Mouse (Mus musculus) Patski (cell line): ENCODE measurements around the gene Igf2bp2. TPM values are rescaled to one million over a fixed set of nuclear protein-coding genes. Genes with fewer than 3 reads are reported as not detected.

ENCODE experiments used
- ATAC-seq: fragments of 100-300 bp; one replicate; pipeline ENCODE4 v1.8.0; 2021
- CTCF ChIA-PET: fragments of 350-600 bp; sonication (Branson Sonifier 250); formaldehyde crosslinking; loops from one replicate; lab custom pipeline; 2022; ENCODE audit warnings: inconsistent platforms; lab: Charles Lee
- POLR2A ChIA-PET: fragments of 350-600 bp; sonication (Branson Sonifier 250); formaldehyde crosslinking; loops from one replicate; lab custom pipeline; 2022; ENCODE audit warnings: antibody characterized with exemption, inconsistent platforms; lab: Charles Lee
- DNase-seq: peaks from one replicate; pipeline ENCODE4 v3.0.0-alpha.2; 2011; ENCODE audit warnings: low read depth, low spot score
- H3K27me3 ChIP-seq: fragments of 371-371 bp; one replicate; pipeline ENCODE4 v1.5.1; 2021
- CTCF ChIP-seq: fragments of 100-300 bp; IDR thresholded peaks from one replicate; pipeline ENCODE4 v1.5.1; 2021
- in situ Hi-C: fragments of 300-500 bp; cut with MboI; formaldehyde crosslinking; loops from 3 replicates; pipeline ENCODE4 v1.11.1; 2018; ENCODE audit warnings: low pct_unique_long_range_greater_than_20kb, mixed read lengths
- polyA plus RNA-seq: library from polyadenylated mRNA; unstranded; gene quantifications from one replicate; pipeline ENCODE4 v1.2.3, GENCODE M21; 2021

The Igf2bp2 gene
- polyA plus RNA-seq, 1 experiment from 2014 or later = 30.7 TPM

DNA sequence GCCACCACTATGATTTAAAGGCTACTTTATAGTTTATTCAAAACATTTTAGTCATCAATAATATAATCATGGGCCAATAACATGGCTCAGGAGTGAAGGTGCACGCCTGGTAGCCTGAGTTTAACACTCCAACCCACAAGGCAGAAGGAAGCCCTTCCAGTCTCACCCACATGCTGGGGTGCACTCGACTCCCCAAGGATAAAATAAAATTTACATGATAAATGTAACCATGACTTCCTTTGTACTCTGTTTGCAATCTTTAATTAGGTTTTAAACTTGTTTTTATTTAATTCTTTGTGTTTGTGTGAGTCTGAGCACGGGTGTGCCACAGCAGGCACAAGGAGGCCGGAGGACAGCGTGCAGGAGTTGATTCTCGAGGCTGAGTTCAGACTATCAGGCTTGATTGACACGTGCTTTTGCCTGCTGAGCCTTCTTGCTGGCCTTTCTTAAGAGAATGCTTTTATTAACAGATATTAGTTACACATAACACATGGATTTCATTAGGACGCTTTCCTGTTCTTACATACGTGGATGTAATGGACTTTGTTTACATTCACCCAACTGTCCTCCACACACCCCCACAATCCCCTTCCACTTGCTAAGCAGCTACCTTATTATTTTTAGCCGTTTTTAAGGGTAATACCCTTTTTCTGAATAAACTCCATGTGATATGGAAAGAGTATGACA lies 13.3 kb downstream of the Igf2bp2 start:
- ChIA-PET POLR2A (interaction anchor here (0.6 kb wide), 1 partner anchor 90 kb away, joined by 4 read pairs; no protein-coding TSS in a partner anchor), CTCF (interaction anchor here (0.9 to 3.5 kb wide), 4 partner anchors 11 to 31 kb away, joined by 3 to 13 read pairs (median 4); no protein-coding TSS in a partner anchor)
- ATAC-seq = no peak
- TF ChIP-seq CTCF = no peak
- DNase-seq = no peak
- in situ Hi-C loops = no loop called here
- H3K27me3 ChIP-seq = no peaks in the 10 kb centered on the region

DNA sequence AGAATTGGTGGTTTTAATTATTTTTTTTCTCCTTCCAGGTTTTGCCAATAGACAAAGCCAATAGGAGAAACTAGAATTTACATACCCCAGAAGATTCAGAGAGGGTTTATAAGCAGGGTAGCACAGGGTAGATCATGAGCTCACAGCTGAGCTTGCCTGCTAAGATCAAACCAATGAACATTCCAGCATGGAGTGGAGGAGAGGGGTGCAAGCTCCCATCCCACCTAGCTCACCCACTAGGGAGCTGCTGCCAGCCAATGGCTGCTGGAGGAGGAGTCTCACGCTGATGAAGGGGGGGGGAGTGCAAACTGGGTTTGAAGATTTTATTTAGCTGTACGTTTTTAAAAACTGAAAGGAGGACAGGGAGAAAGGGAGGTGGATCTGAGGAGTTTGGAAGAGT lies 14.0 kb downstream of the Igf2bp2 start:
- in situ Hi-C loops = no loop called here

DNA sequence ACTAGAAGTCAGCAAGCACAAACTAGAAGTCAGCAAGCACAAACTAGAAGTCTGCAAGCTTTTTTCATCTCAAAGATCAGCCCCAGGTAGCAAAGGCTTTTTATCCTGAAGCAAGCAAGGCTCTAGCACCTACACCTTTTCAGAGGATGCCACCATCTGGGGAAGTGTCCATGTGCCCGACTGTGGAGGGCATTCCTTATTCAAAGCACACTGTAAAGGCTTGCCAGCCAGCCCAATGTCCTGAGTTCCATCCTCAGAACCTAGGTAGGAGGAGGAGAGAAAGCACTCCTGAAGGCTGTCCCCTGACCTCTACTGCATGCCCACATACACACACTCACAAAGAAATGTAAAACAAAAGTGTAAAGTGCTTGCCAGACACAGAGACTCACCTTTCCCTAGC lies 16.0 kb downstream of the Igf2bp2 start:
- no peak for TF ChIP-seq CTCF
- ATAC-seq (no peak), DNase-seq (no peak)
- CTCF ChIA-PET = no interaction called here
- no peaks in the 10 kb centered on the region for H3K27me3 ChIP-seq
- in situ Hi-C loops = no loop called here
- POLR2A ChIA-PET = no interaction called here

More for the DNA sequence above, 14.0 kb downstream of the Igf2bp2 start:
- TF ChIP-seq CTCF = no peak
- POLR2A ChIA-PET = interaction anchor here (0.8 kb wide), 1 partner anchor 17 kb away, joined by 3 read pairs; no protein-coding TSS in a partner anchor
- CTCF ChIA-PET = interaction anchor here (1.3 kb wide), 1 partner anchor 25 kb away, joined by 4 read pairs; no protein-coding TSS in a partner anchor
- ATAC-seq (no peak), DNase-seq (no peak)
- H3K27me3 ChIP-seq = no peaks in the 10 kb centered on the region

DNA sequence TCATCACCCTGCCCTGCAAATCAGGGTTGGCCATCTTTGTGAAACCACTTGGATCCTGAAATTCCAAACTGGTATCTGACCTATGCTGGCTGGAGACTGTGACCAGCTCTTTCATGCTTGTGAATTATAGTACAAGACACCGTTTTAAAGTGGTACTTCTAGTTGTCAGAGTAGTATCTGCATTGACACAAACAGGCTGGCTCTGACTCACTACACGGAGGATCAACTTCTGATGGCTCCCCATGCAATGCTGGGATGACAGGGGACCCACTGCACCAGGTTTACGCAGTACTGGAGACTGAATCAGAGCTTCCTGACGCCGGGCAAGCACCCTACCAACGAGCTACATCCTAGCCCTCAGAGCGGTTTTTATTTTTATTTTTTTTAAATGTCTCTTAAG lies 17.0 kb downstream of the Igf2bp2 start:
- H3K27me3 ChIP-seq = no peaks in the 10 kb centered on the region
- in situ Hi-C loops = no loop called here
- ChIA-PET POLR2A (no interaction called here), CTCF (interaction anchor here (1.3 to 2.1 kb wide), 3 partner anchors 10 to 38 kb away, joined by 3 to 6 read pairs (median 3); no protein-coding TSS in a partner anchor)
- TF ChIP-seq CTCF = no peak
- DNase-seq = no peak
- ATAC-seq = no peak

GRCm38 (mm10) chr16:22144490-22144889 lies 18.6 kb downstream of the Igf2bp2 start:
- CTCF ChIA-PET = interaction anchor here (1.1 to 1.5 kb wide), 2 partner anchors 8 to 17 kb away, joined by 3 read pairs; no protein-coding TSS in a partner anchor
- in situ Hi-C loops = no loop called here
- POLR2A ChIA-PET = no interaction called here
- TF ChIP-seq CTCF = no peak
- ATAC-seq (no peak), DNase-seq (no peak)
- H3K27me3 ChIP-seq = no peaks in the 10 kb centered on the region

DNA sequence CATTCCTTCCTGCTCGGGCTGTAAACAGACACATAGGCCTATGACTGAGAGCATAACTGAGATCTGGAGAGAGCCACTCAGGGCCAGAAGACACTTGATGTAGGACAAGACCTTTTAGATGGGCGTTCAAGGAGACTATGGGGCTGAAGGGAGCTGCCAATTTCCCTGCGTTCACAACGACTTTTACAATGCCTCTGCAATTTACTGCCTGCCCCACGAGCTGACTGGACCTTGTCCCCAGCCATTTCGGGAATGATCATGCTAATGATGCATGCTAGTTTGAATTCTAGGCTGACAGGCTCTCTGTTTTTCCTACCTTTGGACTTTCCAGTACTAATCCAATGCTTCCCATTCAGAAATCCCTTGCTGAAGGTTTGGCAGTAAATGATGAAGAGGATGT lies 22.2 kb downstream of the Igf2bp2 start:
- in situ Hi-C loops = no loop called here

DNA sequence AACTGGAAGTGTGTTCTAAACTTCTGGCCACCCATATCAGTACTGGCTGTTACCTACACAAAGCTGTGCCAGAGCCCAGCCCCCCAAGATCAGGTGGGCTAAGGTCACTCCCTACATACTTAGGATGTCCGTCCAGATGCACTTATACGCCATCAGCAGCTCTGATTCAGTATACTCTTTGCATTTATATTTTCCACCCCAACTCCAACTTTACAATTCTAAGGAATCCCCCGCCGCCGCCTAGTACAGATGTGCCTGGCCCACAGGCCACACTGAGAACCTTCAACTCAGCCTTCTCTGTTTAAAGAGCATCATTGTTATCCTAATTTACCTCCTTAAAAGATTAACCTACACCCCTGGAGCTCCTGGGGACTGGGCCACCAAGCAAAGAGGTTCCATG lies 23.3 kb downstream of the Igf2bp2 start:
- H3K27me3 ChIP-seq = no peaks in the 10 kb centered on the region
- no peak for ATAC-seq
- DNase-seq = no peak
- CTCF ChIA-PET = interaction anchor here (0.9 to 1.1 kb wide), 2 partner anchors 10 to 21 kb away, joined by 3 read pairs; no protein-coding TSS in a partner anchor
- in situ Hi-C loops = no loop called here
- POLR2A ChIA-PET = no interaction called here
- TF ChIP-seq CTCF = no peak

More for the DNA sequence above, 22.2 kb downstream of the Igf2bp2 start:
- POLR2A ChIA-PET = no interaction called here
- ATAC-seq = no peak
- no peak for DNase-seq
- CTCF ChIA-PET = interaction anchor here (1.0 kb wide), 1 partner anchor 33 kb away, joined by 3 read pairs; no protein-coding TSS in a partner anchor
- H3K27me3 ChIP-seq = no peaks in the 10 kb centered on the region
- TF ChIP-seq CTCF = no peak

- ATAC-seq (no peak), DNase-seq (no peak)
- ChIA-PET POLR2A (no interaction called here), CTCF (interaction anchor here (0.9 to 1.9 kb wide), 2 partner anchors 9 to 12 kb away, joined by 3 to 7 read pairs; no protein-coding TSS in a partner anchor)
- no peak for TF ChIP-seq CTCF
- no peaks in the 10 kb centered on the region for H3K27me3 ChIP-seq
- in situ Hi-C loops = no loop called here
Measured at GRCm38 (mm10) chr16:22136198-22136597, 26.9 kb downstream of the Igf2bp2 start.

DNA sequence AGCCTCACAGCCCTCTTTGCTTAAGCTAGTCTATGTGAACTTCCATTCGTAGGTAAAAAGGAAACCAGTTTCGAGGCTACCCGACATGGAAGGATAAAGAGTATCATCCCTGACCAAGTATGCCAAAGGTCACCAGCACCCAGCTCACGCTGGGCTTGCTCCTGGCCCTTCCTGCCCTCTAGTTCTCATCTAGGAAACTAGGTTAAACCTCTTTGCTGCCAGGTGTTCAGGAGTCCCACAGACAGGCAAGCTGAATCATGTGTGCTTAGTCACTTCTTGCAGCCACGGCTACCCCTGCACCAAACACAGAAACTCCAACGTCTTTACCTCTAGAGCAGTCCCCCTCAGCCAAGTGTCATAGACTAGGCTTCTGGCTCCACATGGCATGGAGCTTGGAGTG lies 31.8 kb downstream of the Igf2bp2 start:
- ChIA-PET POLR2A (interaction anchor here (0.6 to 0.7 kb wide), 3 partner anchors 17 to 35 kb away, joined by 3 to 7 read pairs (median 6); no protein-coding TSS in a partner anchor), CTCF (no interaction called here)
- in situ Hi-C loops = no loop called here
- H3K27me3 ChIP-seq = no peaks in the 10 kb centered on the region
- ATAC-seq = no peak
- no peak for DNase-seq
- TF ChIP-seq CTCF = no peak

DNA sequence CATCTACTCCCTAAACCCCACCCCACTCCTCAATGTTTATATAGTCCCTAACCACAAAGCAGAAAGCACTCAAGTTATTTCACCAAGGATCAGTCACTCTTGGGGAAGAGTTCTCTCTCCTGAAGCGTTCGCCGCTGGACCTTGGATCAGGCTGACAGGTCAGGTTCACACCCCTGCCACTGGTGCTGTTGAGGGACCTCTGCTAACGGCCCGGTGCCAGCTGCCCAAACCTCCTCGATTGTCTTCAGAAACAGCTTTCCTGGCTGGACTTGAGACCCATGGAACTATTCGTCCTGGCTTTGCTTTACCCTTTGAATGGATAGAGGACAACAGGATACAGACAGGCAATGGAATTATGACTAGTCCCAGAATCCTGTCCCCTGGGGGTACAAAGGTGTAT lies 33.6 kb downstream of the Igf2bp2 start:
- ChIA-PET CTCF (no interaction called here), POLR2A (no interaction called here)
- no peak for TF ChIP-seq CTCF
- no peak for DNase-seq
- no peak for ATAC-seq
- in situ Hi-C loops = no loop called here
- H3K27me3 ChIP-seq = no peaks in the 10 kb centered on the region

DNA sequence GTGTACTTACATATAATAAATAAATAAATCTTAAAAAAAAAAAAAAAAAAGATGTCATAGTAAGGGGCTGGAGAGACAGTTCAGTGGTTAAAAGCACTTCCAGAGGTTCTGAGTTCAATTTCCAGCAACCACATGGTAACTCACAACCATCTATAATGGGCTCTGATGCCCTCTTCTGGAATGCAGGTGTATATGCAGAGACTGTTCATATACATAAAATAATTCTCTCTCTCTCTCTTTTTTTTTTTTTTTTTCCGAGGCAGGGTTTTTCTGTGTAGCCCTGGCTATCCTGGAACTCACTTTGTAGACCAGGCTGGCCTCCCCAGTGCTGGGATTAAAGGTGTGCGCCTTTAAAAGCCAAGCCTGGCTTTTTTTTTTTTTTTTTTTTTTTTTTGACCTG lies 34.5 kb downstream of the Igf2bp2 start:
- POLR2A ChIA-PET = no interaction called here
- ATAC-seq (no peak), DNase-seq (no peak)
- H3K27me3 ChIP-seq = no peaks in the 10 kb centered on the region
- in situ Hi-C loops = no loop called here
- CTCF ChIA-PET = no interaction called here
- no peak for TF ChIP-seq CTCF
